Mouse (Mus musculus): ENCODE results near the gene Tomm40.

DNA sequence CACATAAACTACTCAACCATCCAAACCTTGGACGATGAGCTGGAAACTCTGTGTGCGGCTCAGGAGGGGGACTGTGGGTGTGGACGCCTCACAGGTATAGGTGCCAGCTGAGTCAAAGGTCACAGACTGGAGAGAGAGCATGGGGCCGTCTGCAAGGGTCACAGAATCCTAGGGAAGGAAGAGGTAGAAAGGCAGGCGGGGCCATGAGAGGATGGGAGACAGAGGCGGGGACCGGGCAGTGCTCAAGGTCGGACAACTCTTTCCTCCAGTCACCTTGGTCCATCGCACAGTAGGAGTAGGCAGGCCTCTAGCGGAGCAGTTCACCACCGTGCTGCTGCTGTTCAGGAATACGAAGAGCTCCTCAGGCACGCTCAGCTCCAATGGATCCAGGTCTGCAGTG lies 44.8 kb upstream of the Tomm40 start:
- TF ChIP-seq HCFC1 (IDR thresholded peaks at IDR 0.05; ENCODE audit: borderline replicate concordance, insufficient read depth, low read length): no peak
- no peak for TF ChIP-seq MAFK (IDR thresholded peaks at IDR 0.05; ENCODE audit: insufficient read depth, low read depth, low read length)
